Comparison of ENCODE assay signal across 29 mouse cellular contexts in the genomic region with DNA sequence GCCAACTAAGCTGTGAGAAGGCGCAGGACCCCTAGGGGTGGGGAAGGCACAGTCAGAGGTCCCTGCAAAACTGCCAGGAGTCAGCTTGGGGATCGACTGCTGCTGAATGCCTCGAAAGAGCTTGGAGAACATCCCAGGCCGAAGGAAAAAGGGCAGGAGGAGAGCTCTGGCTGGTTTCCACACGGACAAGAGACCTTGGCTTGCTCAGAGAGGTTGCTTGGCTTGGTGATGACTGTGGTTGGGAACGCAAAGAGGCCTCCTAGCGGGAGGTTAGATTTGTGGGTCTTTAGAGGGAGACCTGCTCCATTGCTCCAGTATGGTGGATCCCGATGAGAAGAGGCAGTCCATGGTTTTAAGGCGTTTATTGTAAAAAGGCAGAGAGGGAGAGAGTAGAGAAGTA. TPM values are rescaled to one million over a fixed set of nuclear protein-coding genes. Genes with fewer than 3 reads are reported as not detected.
A peak's percentile ranks its signal among the peaks of the same experiment; 100 is the strongest.
DNase-seq lines count a peak whose midpoint lies in the region; TF ChIP-seq lines count a peak whose summit lies in the region.
"Had no signal": no experiment of that assay in that cellular context is flagged by ENCODE, and none has a peak within 500 bp of the region (broad histone marks: within the 10 kb centered on the region; RNA-seq: fewer than 3 reads in every experiment).

No protein-coding gene starts in this region.

- H3K36me3 ChIP-seq in E14TG2a.4 (ENCODE audit: insufficient read depth, low read length), result peaks cover 5% of the 10 kb centered on the region; the same call in 1 of the 2 replicates
- H3K36me3 ChIP-seq: heart, embryonic 13.5 days; hindbrain, embryonic 15.5 days; limb, embryonic 13.5 days; liver, embryonic 12.5 days; midbrain, embryonic 12.5 days; stomach, embryonic 15.5 days had no signal

- TF ChIP-seq CTCF in E14TG2a.4 (conservative IDR thresholded peaks at IDR 0.05; ENCODE audit: low read length), result no peak

- H3K4me3 ChIP-seq in E14TG2a.4 (replicated peaks; ENCODE audit: low read length), result peak overlapping the region; percentile 17; the same call in 1 of the 2 replicates
- H3K4me3 ChIP-seq: erythroblast, embryonic 14.5 days; gastrocnemius, adult 2 months; heart, adult 2 months; heart, embryonic 13.5 days; hindbrain, embryonic 15.5 days; layer of hippocampus, adult 2 months; limb, embryonic 13.5 days; liver, embryonic 12.5 days; megakaryocyte, embryonic 14.5 days; midbrain, embryonic 12.5 days; stomach, embryonic 15.5 days had no signal

- H3K4me1 ChIP-seq in E14TG2a.4 (replicated peaks; ENCODE audit: low read depth, low read length), result peaks cover 46% of the 10 kb centered on the region
- H3K4me1 ChIP-seq: heart, embryonic 13.5 days; hindbrain, embryonic 15.5 days; limb, embryonic 13.5 days; liver, embryonic 12.5 days; midbrain, embryonic 12.5 days; stomach, embryonic 15.5 days had no signal

- H3K27me3 ChIP-seq in E14TG2a.4 (ENCODE audit: insufficient read depth, low read length), result no peaks in the 10 kb centered on the region
- H3K27me3 ChIP-seq: hindbrain, embryonic 15.5 days; midbrain, embryonic 12.5 days; stomach, embryonic 15.5 days had no signal

- no peaks in the 10 kb centered on the region for H3K9me3 ChIP-seq in E14TG2a.4 (ENCODE audit: low read length)
- H3K9me3 ChIP-seq: heart, embryonic 13.5 days; hindbrain, embryonic 15.5 days; limb, embryonic 13.5 days; liver, embryonic 12.5 days; megakaryocyte, embryonic 14.5 days; midbrain, embryonic 12.5 days; stomach, embryonic 15.5 days had no signal

- DNase-seq in heart, adult 11 months, result peak; percentile 73
- DNase-seq in heart, adult 9 months (ENCODE audit: low spot score in 2 of 2), result no peak
- DNase-seq in NIH3T3 (ENCODE audit: low read depth), result peak; percentile 43
- peak; percentile 52 for DNase-seq in adrenal gland, postnatal 14 days
- DNase-seq in thymus, postnatal 14 days, result no peak
- DNase-seq in urinary bladder, postnatal 25 days (ENCODE audit: low spot score), result no peak
- DNase-seq: B cell, adult 2 months; cerebellum, adult 9-10 months; gastrocnemius, adult 2 months; gastrocnemius, postnatal 36 days; heart, adult 2 months; heart, postnatal 10 days; kidney, adult 18-20 months; kidney, postnatal 36 days; liver, postnatal 0 days; lung, postnatal 4 days; right cerebral cortex, postnatal 25 days; thymus, adult 2 months had no signal

RNA-seq across cellular contexts. Expression of a gene that starts 13.3 kb away (rescaled TPM):
- total RNA-seq in adrenal gland, postnatal 14 days (2021), result 7.9 and 9.2 TPM in 2 replicates

RNA-seq across cellular contexts. Expression of a gene that starts 29.1 kb away (rescaled TPM):
- total RNA-seq in adrenal gland, postnatal 14 days (2021), result 0.49 and 0.89 TPM in 2 replicates
- total RNA-seq: gastrocnemius, adult 2 months; gastrocnemius, postnatal 36 days; heart, postnatal 10 days; layer of hippocampus, adult 2 months; left cerebral cortex, postnatal 36 days had no signal

Comparison
In these comparisons a context has a peak if more than half of its experiments do, and no peak if none do; other contexts are left out.
1. DNase-seq: peak in heart, adult 11 months (single experiment), NIH3T3 (single experiment) and adrenal gland, postnatal 14 days (single experiment); none in heart, adult 9 months (0 of 2), thymus, postnatal 14 days (single experiment) and urinary bladder, postnatal 25 days (single experiment).